Mouse (Mus musculus): Measurements from ENCODE around the gene Krt83. TPM values are rescaled to one million over a fixed set of nuclear protein-coding genes. Genes with fewer than 3 reads are reported as not detected.

Krt83 gene
- polyA plus RNA-seq, 1 experiment from 2014 or later: 1.7 TPM

DNA sequence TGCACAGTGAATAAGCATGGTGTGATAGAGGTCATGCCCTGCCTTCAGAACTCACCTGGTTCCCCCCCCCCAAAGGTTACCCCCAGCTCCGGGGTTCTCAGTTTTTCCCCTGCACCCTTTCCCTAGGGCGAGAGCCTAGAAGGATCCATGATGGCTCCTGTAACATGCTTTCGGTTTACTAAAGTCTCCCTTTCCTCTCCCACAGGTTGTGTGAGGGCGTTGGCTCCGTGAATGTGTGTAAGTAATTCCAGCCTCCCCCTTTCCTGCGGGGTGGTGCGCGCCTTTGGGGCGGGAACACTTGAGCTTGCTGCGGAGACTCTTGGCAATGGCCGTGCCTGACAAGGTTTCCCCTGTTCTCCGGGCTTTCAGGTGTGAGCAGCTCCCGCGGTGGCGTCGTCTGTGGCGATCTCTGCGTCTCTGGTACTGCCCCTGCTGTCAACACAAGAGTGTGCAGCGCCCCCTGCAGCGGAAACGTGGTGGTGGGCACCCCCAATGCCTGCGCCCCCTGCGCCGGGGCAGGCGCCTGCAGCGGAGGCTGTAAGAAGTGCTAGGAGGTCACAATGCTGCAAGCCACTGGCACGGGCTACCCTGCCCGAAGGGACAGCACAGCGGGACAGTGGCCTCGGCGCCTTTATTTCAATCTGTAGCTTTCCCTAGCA is 12.2 kb downstream of the Krt83 start:
- peak; percentile 65 for DNase-seq (ENCODE audit: low spot score)

DNA sequence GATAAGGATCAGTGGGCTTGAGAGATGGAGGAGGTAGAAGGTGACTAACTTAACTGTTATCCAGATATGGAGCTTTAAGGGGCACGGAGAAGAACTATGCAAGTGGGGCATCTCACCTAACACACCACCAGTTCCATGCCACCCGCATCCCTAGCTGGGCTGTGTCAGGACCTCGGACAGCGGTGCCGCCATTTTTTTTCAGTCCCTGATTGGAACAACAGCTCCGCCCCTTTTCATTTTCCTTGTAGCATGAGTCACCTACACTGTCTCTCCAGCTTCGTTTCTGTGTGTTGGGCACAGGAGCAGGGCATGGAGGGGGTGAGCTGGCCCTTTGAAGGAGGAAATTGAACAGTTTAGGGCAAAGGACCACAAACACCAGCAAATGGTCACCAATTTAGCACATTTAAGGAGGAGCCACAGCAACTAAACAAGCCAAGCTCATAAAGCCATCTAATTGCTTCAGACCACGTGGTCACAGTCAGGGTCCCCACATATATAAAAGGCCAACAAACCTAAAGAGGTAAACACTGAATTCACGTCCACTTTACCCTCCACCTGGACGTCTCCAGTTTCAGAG is 18.3 kb downstream of the Krt83 start, which contains the start of gene Krt86:
Gene Krt86, plus strand, starts transcription at position 527 of the 577 bp plus-strand sequence.
- peak; percentile 10 for DNase-seq (ENCODE audit: low spot score)

DNA sequence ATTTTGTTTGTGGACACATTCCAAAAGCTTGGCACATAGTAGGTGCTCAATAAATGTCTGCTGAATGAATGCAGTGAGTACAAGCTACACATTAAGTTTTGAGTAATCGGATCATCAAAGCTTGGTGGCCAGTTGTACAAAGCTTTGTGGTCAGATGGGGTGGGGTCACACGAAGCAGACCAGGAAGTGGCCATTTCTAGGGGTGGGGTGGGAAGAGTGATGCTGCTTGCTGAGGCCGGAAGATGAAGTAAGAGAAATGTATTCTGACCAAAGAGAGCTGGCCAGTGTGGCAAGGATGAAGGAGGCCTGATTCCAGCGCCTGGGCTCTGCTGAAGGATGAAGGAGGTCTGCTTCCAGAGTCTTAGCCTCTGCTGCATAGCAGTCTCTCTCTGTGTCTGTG is 22.2 kb downstream of the Krt83 start:
- no peak for DNase-seq (ENCODE audit: low spot score)

DNA sequence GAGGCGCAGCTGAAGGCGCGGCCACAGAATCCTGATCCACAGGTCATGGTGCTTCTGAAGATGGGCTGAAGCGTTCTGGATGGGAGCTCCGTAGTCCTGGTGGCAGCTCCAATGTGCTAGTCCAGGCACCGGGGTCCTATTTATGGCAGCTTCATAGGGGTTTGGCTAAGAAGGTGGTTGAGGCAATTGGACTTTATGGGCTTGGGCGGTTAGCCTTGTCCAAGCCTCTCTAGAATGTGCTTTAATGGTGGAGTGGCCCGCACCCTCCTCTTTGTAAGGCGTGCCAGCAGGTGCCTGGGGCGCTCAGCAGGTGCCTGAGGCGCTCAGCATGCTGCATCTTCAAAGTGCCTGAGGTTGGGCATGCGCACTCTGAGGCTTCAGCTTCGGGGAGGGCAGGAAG is 27.7 kb downstream of the Krt83 start, which contains the start of gene Krt81:
Gene Krt81, minus strand, starts transcription at position 101 of the 400 bp plus-strand sequence.
- no peak for DNase-seq (ENCODE audit: low spot score)

GRCm38 (mm10) chr15:101459283-101459682 is 32.0 kb downstream of the Krt83 start:
- DNase-seq (ENCODE audit: low spot score): no peak

- no peak for DNase-seq (ENCODE audit: low spot score)
These were observed 32.9 kb downstream of the Krt83 start for GRCm38 (mm10) chr15:101458361-101458930.

- DNase-seq (ENCODE audit: low spot score): no peak
These were observed 35.4 kb downstream of the Krt83 start for GRCm38 (mm10) chr15:101455891-101456290.

DNA sequence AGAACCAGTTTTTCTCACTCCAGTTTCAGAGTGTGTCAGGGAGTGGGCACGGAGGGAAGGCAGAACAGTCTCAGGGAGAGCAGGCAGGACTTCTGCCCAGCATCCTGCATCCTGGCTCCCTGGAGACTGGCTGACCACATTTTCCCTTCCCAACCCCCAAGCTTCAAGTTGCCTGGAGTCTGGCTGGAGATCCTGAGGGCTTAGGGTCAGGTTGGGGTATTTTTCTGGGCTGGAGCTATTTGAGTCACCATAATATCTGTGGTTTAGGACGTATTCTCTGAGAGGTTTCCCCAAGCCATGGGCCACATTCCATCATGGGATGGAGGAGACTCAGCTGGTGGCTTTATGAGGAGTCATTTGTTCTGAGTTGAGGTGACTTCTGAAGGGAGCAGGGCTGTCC is 36.0 kb downstream of the Krt83 start:
- DNase-seq (ENCODE audit: low spot score): no peak

DNA sequence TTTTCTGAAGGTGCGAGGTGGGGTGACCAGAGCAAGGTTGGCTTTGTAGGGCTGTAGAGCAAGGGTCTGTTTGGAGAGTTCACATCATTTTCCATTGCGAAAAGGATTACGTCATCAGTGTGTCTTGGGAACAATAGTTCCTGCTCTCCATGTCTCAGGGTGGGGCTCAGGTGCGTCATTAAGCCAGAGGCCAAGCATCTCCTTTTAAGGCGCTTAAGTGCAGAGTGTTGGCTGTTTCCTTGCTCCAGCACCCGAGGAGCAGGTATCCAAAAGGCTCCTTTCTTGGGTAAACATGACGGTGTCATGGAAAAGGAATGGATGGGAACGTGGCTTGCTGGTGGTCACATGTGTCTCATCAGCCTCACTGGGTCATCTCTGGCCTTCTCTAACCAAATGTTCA is 36.5 kb downstream of the Krt83 start:
- no peak for DNase-seq (ENCODE audit: low spot score)

DNA sequence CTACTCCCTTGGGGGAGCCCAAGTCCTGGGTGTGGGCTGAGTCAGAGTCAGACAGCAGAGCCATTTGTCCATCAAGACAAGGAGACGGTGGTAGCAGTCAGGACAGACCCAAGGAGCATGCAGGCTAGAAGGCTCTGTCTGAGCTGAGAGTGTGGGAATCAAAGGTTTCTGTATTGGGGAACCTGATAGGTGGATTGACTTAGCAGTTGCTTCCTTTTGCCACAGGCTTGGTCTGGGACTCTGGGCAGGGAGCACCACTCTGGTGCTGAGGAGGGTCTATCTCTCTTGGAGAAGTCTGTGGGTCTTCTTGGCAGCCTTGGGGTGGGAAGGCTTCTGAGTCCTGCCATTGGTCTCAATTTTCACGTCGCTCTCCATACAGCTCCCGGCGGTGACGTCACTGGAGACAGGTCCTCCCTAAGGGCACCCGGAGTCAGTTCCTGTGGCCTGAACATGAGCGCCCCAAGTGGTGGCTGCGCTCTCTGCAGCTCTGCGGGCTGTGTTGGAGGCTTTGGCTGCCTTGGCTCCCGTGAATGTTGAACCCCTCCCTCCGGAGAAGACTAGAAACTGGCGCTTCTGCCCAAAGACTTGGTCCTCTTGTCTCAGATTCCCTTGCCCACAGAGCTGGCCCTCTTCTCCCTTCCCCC is 38.1 kb downstream of the Krt83 start:
- DNase-seq (ENCODE audit: low spot score): peak; percentile 55

GRCm38 (mm10) chr15:101447444-101447843 is 43.9 kb downstream of the Krt83 start, which contains the start of gene Krt88:
Krt88 (plus strand) TSS chr15:101447744.
- DNase-seq (ENCODE audit: low spot score): no peak

DNA sequence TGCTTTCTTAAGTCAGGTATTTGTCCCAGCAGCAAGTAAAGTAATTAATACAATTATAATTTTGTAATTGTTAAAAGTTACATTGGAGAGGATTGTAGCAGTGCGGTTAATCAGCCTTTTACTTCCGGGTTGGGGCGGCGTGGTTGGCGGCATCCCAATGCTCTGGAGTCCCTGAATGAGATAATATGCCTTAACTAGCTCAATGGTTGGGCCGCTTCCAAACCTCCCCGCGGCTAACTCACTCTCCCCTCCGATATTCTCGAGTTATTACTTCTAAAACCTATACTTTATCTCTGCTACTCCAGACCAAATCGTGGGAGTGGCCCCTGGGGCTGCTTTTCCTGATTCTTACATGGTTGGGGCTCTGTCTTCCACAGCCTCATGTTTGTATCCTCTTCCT is 44.7 kb downstream of the Krt83 start:
- no peak for DNase-seq (ENCODE audit: low spot score)

- DNase-seq (ENCODE audit: low spot score): no peak
These were observed 50.5 kb downstream of the Krt83 start for GRCm38 (mm10) chr15:101440837-101441236.

DNA sequence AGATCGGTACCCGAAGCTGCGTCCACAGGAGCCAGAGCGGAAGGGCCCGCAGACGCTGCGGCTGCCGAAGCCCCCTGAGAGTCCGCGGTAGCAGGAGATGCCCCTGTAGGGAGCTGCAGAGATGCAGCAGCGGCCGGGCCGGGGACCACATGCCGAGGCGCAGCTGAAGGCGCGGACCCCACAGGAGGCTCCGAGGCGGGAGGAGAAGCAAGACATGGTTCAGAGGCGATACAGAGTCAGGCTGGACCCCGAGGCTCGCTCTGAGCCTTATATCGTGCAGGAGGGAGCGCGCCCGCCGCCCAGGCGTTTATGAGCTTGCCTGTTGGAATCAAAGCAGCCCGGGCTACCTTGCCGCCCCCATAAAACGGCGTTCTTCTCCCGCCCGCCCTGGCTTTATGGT is 52.8 kb downstream of the Krt83 start, which contains the start of gene Krt87:
Gene Krt87, minus strand, starts transcription at position 250 of the 400 bp plus-strand sequence.
- DNase-seq (ENCODE audit: low spot score): no peak

GRCm38 (mm10) chr15:101436611-101437010 is 54.7 kb downstream of the Krt83 start:
- no peak for DNase-seq (ENCODE audit: low spot score)

Other genes with a start within 250 kb of the Krt83 start
- 24.4 and 27.4 TPM in 2 replicates for gene Nr4a1, start 237.2 kb downstream of the Krt83 start, polyA plus RNA-seq (2015; fragmentation: Nextera tagmentation; extraction: Ambion mirVana)
- 95.1 and 103 TPM in 2 replicates for gene Atg101, start 207.2 kb downstream of the Krt83 start, polyA plus RNA-seq (2015; fragmentation: Nextera tagmentation; extraction: Ambion mirVana)
- 0.22 and 0.40 TPM in 2 replicates for gene 6030408B16Rik, start 198.3 kb downstream of the Krt83 start, polyA plus RNA-seq (2015; fragmentation: Nextera tagmentation; extraction: Ambion mirVana)
- 0.65 and 0.72 TPM in 2 replicates for gene Krt80, start 121.3 kb downstream of the Krt83 start, polyA plus RNA-seq (2015; fragmentation: Nextera tagmentation; extraction: Ambion mirVana)
- gene Krt7, start 80.5 kb downstream of the Krt83 start, polyA plus RNA-seq (2015; fragmentation: Nextera tagmentation; extraction: Ambion mirVana): 84.1 and 92.4 TPM in 2 replicates
- 0.51 and 0.91 TPM in 2 replicates for gene Krt87, start 52.7 kb downstream of the Krt83 start, polyA plus RNA-seq (2015; fragmentation: Nextera tagmentation; extraction: Ambion mirVana)
- gene Krt88, start 43.8 kb downstream of the Krt83 start, polyA plus RNA-seq (2015; fragmentation: Nextera tagmentation; extraction: Ambion mirVana): 0.28 TPM in 1 of 2 replicates, not detected in the other
- gene Krt81, start 27.8 kb downstream of the Krt83 start, polyA plus RNA-seq (2015; fragmentation: Nextera tagmentation; extraction: Ambion mirVana): 0.47 and 0.48 TPM in 2 replicates
- gene Krt86, start 18.0 kb downstream of the Krt83 start, polyA plus RNA-seq (2015; fragmentation: Nextera tagmentation; extraction: Ambion mirVana): 0.28 and 0.46 TPM in 2 replicates
- 0.13 and 0.39 TPM in 2 replicates for gene Gm49425, start 25.7 kb upstream of the Krt83 start, polyA plus RNA-seq (2015; fragmentation: Nextera tagmentation; extraction: Ambion mirVana)
- 0.29 and 0.31 TPM in 2 replicates for gene Krt84, start 41.3 kb upstream of the Krt83 start, polyA plus RNA-seq (2015; fragmentation: Nextera tagmentation; extraction: Ambion mirVana)
- 0.05 and 0.08 TPM in 2 replicates for gene Krt82, start 59.2 kb upstream of the Krt83 start, polyA plus RNA-seq (2015; fragmentation: Nextera tagmentation; extraction: Ambion mirVana)
- gene Krt90, start 71.4 kb upstream of the Krt83 start, polyA plus RNA-seq (2015; fragmentation: Nextera tagmentation; extraction: Ambion mirVana): 0.06 and 0.18 TPM in 2 replicates
- gene Krt75, start 82.4 kb upstream of the Krt83 start, polyA plus RNA-seq (2015; fragmentation: Nextera tagmentation; extraction: Ambion mirVana): 0.21 and 0.27 TPM in 2 replicates
- not detected in 2 replicates for gene Gm5414, start 136.7 kb upstream of the Krt83 start, polyA plus RNA-seq (2015; fragmentation: Nextera tagmentation; extraction: Ambion mirVana)
- gene Gm5478, start 155.9 kb upstream of the Krt83 start, polyA plus RNA-seq (2015; fragmentation: Nextera tagmentation; extraction: Ambion mirVana): not detected in 2 replicates
- 0.80 and 0.94 TPM in 2 replicates for gene Krt6b, start 188.8 kb upstream of the Krt83 start, polyA plus RNA-seq (2015; fragmentation: Nextera tagmentation; extraction: Ambion mirVana)
- gene Krt6a, start 202.8 kb upstream of the Krt83 start, polyA plus RNA-seq (2015; fragmentation: Nextera tagmentation; extraction: Ambion mirVana): 3.4 and 7.7 TPM in 2 replicates
- gene Krt5, start 221.4 kb upstream of the Krt83 start, polyA plus RNA-seq (2015; fragmentation: Nextera tagmentation; extraction: Ambion mirVana): 110 and 117 TPM in 2 replicates

All from thymus, postnatal 0 days (tissue).